Mouse (Mus musculus): Measurements from ENCODE around the gene Pfn1. TPM values are rescaled to one million over a fixed set of nuclear protein-coding genes. Genes with fewer than 3 reads are reported as not detected.

Gene Pfn1
- polyA plus RNA-seq, 1 experiment, result 2,636 TPM

DNA sequence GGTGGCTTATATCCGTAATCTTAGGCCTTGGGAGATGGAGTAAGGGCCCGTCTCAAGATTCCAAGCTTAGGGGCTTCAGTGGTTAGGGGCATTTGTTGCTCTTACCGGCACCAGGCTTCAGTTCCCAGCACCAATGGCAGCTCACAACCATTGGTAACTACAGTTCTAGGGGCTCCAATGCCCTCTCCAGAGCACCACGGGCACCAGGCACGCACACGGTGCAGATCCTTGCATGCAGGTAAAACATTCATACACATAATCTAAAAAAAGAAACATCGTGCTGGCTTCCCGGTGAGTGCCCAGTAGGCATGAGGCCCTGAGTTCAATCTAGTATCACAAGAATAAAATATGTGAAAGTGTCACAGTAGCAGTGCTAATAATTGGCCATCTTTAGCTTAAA, 8.7 kb upstream of the Pfn1 start:
- TF ChIP-seq POLR2AphosphoS2 (IDR thresholded peaks at IDR 0.05; ENCODE audit: insufficient read length, low read depth) (peak; percentile 89), MYOD1 (IDR thresholded peaks at IDR 0.05; ENCODE audit: control insufficient read depth in 1 of 3, insufficient read length in 2 of 3, low read depth in 2 of 3) (no peak), POLR2A (IDR thresholded peaks at IDR 0.05; ENCODE audit: insufficient read length, low read depth) (peak; percentile 58), MYOG (IDR thresholded peaks at IDR 0.05; ENCODE audit: control insufficient read depth in 1 of 3, insufficient read depth in 1 of 3, insufficient read length in 2 of 3, low read depth in 2 of 3) (no peak)
- Histone ChIP-seq H3K27me3 (ENCODE audit: control insufficient read depth, insufficient read depth, insufficient read length) (no peaks in the 10 kb centered on the region), H3ac (ENCODE audit: control insufficient read depth, insufficient read length) (no peak overlapping the region), H3K36me3 (ENCODE audit: control insufficient read depth, insufficient read depth) (peaks cover 37% of the 10 kb centered on the region), H3K79me2 (ENCODE audit: control insufficient read depth, insufficient read depth) (peaks cover 46% of the 10 kb centered on the region), H3K4me3 (no peak overlapping the region), H3K4me2 (ENCODE audit: low read depth) (no peak overlapping the region)

DNA sequence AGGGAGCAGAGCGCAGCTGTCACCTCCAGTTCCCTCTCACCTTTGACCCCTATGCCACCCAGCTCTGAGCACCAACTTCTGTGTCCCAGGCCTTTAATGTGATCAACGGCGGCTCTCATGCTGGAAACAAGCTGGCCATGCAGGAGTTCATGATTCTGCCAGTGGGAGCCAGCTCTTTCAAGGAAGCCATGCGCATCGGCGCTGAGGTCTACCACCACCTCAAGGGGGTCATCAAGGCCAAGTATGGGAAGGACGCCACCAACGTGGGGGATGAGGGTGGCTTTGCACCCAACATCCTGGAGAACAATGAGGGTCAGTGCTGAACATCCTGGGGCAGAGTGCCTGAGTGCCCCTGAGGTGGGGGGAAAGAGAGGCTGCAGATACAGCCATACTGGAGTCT, 6.1 kb upstream of the Pfn1 start:
- TF ChIP-seq TCF12 (IDR thresholded peaks at IDR 0.05; ENCODE audit: insufficient read depth, poor library complexity, severe bottlenecking), result no peak
- peak; percentile 41 for TF ChIP-seq POLR2A (IDR thresholded peaks at IDR 0.05; ENCODE audit: insufficient read length, low read depth)
- Histone ChIP-seq H3K36me3 (ENCODE audit: control insufficient read depth, insufficient read depth) (peaks cover 37% of the 10 kb centered on the region), H3K4me3 (no peak overlapping the region), H3K4me2 (ENCODE audit: low read depth) (peak overlapping the region; percentile 97), H3K27me3 (ENCODE audit: control insufficient read depth, insufficient read depth, insufficient read length) (no peaks in the 10 kb centered on the region), H3ac (ENCODE audit: control insufficient read depth, insufficient read length) (no peak overlapping the region), H3K79me2 (ENCODE audit: control insufficient read depth, insufficient read depth) (peaks cover 45% of the 10 kb centered on the region)

- Histone ChIP-seq H3K4me3 (peak overlapping the region; percentile 94), H3ac (ENCODE audit: control insufficient read depth, insufficient read length) (peak overlapping the region; percentile 4), H3K36me3 (ENCODE audit: control insufficient read depth, insufficient read depth) (peaks cover 32% of the 10 kb centered on the region), H3K27me3 (ENCODE audit: control insufficient read depth, insufficient read depth, insufficient read length) (no peaks in the 10 kb centered on the region), H3K4me2 (ENCODE audit: low read depth) (peak overlapping the region; percentile 97), H3K79me2 (ENCODE audit: control insufficient read depth, insufficient read depth) (peaks cover 43% of the 10 kb centered on the region)
- no peak for TF ChIP-seq TCF3 (IDR thresholded peaks at IDR 0.05; ENCODE audit: insufficient read length, low read depth)
- no peak for TF ChIP-seq E2F4 (IDR thresholded peaks at IDR 0.05; ENCODE audit: insufficient read depth)
- peak; percentile 58 for TF ChIP-seq POLR2A (IDR thresholded peaks at IDR 0.05; ENCODE audit: insufficient read length, low read depth)
- no peak for TF ChIP-seq REST (IDR thresholded peaks at IDR 0.05; ENCODE audit: insufficient read depth, insufficient read length)
- TF ChIP-seq CEBPB (IDR thresholded peaks at IDR 0.05; ENCODE audit: insufficient read depth, poor library complexity, severe bottlenecking), result no peak
- peak in 1 of 3 experiments; percentile 65 for TF ChIP-seq MYOG (IDR thresholded peaks at IDR 0.05; ENCODE audit: control insufficient read depth in 1 of 3, insufficient read depth in 1 of 3, insufficient read length in 2 of 3, low read depth in 2 of 3)
- peak in 2 of 3 experiments; percentile 32 to 37 for TF ChIP-seq MYOD1 (IDR thresholded peaks at IDR 0.05; ENCODE audit: control insufficient read depth in 1 of 3, insufficient read length in 2 of 3, low read depth in 2 of 3)
- TF ChIP-seq USF1 (IDR thresholded peaks at IDR 0.05; ENCODE audit: low read depth), result no peak
- TF ChIP-seq TCF12 (IDR thresholded peaks at IDR 0.05; ENCODE audit: insufficient read depth, poor library complexity, severe bottlenecking), result no peak
- no peak for TF ChIP-seq SRF (IDR thresholded peaks at IDR 0.05; ENCODE audit: control insufficient read depth, insufficient read length, low read depth)
- no peak for TF ChIP-seq MAX (IDR thresholded peaks at IDR 0.05; ENCODE audit: low read depth)
- peak; percentile 70 for TF ChIP-seq POLR2AphosphoS2 (IDR thresholded peaks at IDR 0.05; ENCODE audit: insufficient read length, low read depth)
Observed at GRCm38 (mm10) chr11:70658942-70659341, 4.5 kb upstream of the Pfn1 start.

GRCm38 (mm10) chr11:70658521-70658920, 4.1 kb upstream of the Pfn1 start:
- Histone ChIP-seq H3K4me2 (ENCODE audit: low read depth) (peak overlapping the region; percentile 97), H3K27me3 (ENCODE audit: control insufficient read depth, insufficient read depth, insufficient read length) (no peaks in the 10 kb centered on the region), H3ac (ENCODE audit: control insufficient read depth, insufficient read length) (peak overlapping the region; percentile 4), H3K79me2 (ENCODE audit: control insufficient read depth, insufficient read depth) (peaks cover 47% of the 10 kb centered on the region), H3K4me3 (peak overlapping the region; percentile 94), H3K36me3 (ENCODE audit: control insufficient read depth, insufficient read depth) (peaks cover 27% of the 10 kb centered on the region)
- TF ChIP-seq POLR2AphosphoS2 (IDR thresholded peaks at IDR 0.05; ENCODE audit: insufficient read length, low read depth) (no peak), MYOG (IDR thresholded peaks at IDR 0.05; ENCODE audit: control insufficient read depth in 1 of 3, insufficient read depth in 1 of 3, insufficient read length in 2 of 3, low read depth in 2 of 3) (peak in 2 of 3 experiments; percentile 82 to 93), MYOD1 (IDR thresholded peaks at IDR 0.05; ENCODE audit: control insufficient read depth in 1 of 3, insufficient read length in 2 of 3, low read depth in 2 of 3) (peak; percentile 34 to 85 (median 51)), TCF12 (IDR thresholded peaks at IDR 0.05; ENCODE audit: insufficient read depth, poor library complexity, severe bottlenecking) (peak; percentile 74), CEBPB (IDR thresholded peaks at IDR 0.05; ENCODE audit: insufficient read depth, poor library complexity, severe bottlenecking) (no peak), REST (IDR thresholded peaks at IDR 0.05; ENCODE audit: insufficient read depth, insufficient read length) (no peak), TCF3 (IDR thresholded peaks at IDR 0.05; ENCODE audit: insufficient read length, low read depth) (peak; percentile 13), SRF (IDR thresholded peaks at IDR 0.05; ENCODE audit: control insufficient read depth, insufficient read length, low read depth) (no peak)

DNA sequence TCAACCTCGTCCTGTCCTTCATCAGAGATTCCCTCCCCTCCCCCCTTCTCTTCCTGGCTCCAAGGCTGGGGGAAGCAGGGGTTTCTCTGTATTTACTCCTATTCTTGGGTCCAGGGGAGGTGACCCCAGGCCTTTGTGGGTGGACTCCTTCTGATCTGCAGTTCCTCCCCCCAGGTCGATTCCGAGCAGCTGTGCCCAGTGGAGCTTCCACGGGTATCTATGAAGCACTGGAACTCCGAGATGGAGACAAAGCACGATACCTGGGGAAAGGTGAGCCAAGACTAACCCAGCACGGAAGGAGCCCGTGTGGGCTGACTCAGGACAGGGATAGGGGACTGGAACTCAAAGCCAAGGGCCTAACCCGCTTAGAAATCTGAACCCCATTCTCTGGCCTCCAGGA, 3.5 kb upstream of the Pfn1 start:
- peak overlapping the region; percentile 94 for H3K4me3 ChIP-seq
- H3K4me2 ChIP-seq (ENCODE audit: low read depth), result peak overlapping the region; percentile 97
- peaks cover 53% of the 10 kb centered on the region for H3K79me2 ChIP-seq (ENCODE audit: control insufficient read depth, insufficient read depth)
- H3K36me3 ChIP-seq (ENCODE audit: control insufficient read depth, insufficient read depth), result peaks cover 23% of the 10 kb centered on the region
- peak overlapping the region; percentile 4 for H3ac ChIP-seq (ENCODE audit: control insufficient read depth, insufficient read length)
- TF ChIP-seq E2F4 (IDR thresholded peaks at IDR 0.05; ENCODE audit: insufficient read depth), result no peak
- TF ChIP-seq TCF3 (IDR thresholded peaks at IDR 0.05; ENCODE audit: insufficient read length, low read depth), result no peak
- no peak for TF ChIP-seq USF1 (IDR thresholded peaks at IDR 0.05; ENCODE audit: low read depth)
- no peak for TF ChIP-seq TCF12 (IDR thresholded peaks at IDR 0.05; ENCODE audit: insufficient read depth, poor library complexity, severe bottlenecking)
- no peak for TF ChIP-seq POLR2A (IDR thresholded peaks at IDR 0.05; ENCODE audit: insufficient read length, low read depth)
- no peak for TF ChIP-seq POLR2AphosphoS2 (IDR thresholded peaks at IDR 0.05; ENCODE audit: insufficient read length, low read depth)
- TF ChIP-seq MAX (IDR thresholded peaks at IDR 0.05; ENCODE audit: low read depth), result no peak
- no peak for TF ChIP-seq MYOG (IDR thresholded peaks at IDR 0.05; ENCODE audit: control insufficient read depth in 1 of 3, insufficient read depth in 1 of 3, insufficient read length in 2 of 3, low read depth in 2 of 3)
- TF ChIP-seq REST (IDR thresholded peaks at IDR 0.05; ENCODE audit: insufficient read depth, insufficient read length), result no peak
- no peak for TF ChIP-seq MYOD1 (IDR thresholded peaks at IDR 0.05; ENCODE audit: control insufficient read depth in 1 of 3, insufficient read length in 2 of 3, low read depth in 2 of 3)
- TF ChIP-seq SRF (IDR thresholded peaks at IDR 0.05; ENCODE audit: control insufficient read depth, insufficient read length, low read depth), result no peak
- no peak for TF ChIP-seq CEBPB (IDR thresholded peaks at IDR 0.05; ENCODE audit: insufficient read depth, poor library complexity, severe bottlenecking)
- H3K27me3 ChIP-seq (ENCODE audit: control insufficient read depth, insufficient read depth, insufficient read length), result no peaks in the 10 kb centered on the region

Measured in myocyte (in vitro differentiated cells).